Mouse (Mus musculus): ENCODE data around the gene Crtc3.

The Crtc3 gene

DNA sequence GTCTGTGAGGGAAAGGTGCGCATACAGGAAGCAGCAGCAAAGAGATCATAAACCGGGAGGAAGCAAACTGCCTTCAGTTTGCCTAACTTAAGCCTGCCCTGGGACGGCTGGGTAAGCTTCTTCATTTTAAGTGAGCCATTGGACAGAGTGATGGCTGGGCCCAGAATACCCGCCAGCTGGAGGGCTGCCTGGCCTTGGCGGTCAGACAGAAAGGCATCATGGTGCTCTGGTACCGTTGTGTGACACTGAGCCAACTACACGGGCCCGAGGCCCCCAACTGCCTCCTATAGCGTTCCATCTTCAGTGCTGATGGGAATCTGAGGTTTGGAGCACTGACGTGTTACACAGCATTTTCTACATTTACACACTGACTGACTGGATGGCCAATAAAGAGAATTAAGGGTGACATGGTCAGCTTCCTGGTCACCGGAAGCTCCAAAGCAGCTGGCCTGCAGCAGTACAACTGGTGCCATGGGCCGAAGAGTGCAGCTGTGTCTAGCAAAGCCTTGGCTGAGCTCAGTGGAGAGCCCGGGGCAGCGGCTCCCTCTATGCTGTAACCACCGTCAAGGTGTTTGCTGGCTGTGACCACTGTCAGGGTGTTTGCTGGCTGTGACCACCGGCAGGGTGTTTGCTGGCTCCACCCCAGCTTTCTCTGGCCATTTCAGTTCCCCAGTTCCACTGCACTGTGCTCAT is 99.5 kb downstream of the Crtc3 start:
- no peak for DNase-seq

- no peak for DNase-seq
These were observed 101.0 kb downstream of the Crtc3 start for GRCm38 (mm10) chr7:80587684-80588083.

DNA sequence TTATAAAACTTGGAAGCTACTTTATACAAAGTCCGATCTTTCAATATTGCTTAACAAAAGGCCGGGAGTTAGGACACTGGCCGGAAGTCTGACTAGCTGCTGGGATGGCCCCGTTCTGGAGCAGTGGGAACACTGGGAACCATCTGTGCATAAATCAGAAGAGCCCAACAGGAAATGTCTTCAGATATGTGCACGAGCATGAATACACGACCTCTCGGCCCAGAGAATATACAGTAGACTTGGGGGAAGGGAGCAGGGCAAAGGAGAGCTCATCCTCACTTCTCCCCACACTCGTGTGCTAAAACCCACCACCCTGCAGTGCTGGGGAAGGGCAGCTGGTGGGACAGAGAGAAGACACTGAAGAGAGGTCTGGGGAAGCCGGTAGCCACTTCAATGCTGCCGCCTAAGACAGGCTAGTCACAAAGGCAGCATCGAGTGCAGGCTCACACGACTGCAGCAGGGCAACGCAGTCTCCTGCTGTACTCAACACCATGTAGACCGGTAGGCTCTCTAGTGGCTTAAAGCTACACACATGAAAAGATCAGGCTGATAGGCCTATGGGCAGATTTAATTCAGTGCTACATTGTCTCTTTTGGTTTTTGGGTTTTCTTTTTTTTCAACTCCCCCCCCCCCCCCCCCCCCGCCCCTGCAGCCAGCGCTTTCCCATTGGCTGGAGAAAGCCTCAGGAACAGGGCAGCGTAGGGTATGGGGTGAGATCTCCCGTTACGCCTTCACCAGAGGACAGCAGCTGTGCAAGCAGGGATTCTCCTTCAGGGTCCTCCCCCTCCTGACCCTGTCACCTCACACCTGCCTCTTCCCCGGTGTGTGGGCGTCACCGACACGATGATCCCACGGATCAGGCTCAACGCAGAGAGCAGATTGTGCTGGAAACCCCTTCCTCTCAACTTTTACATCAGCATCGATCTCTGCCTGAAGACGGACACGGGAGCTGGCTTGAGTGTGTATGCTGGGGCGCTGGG is 101.7 kb downstream of the Crtc3 start:
- no peak for DNase-seq

DNA sequence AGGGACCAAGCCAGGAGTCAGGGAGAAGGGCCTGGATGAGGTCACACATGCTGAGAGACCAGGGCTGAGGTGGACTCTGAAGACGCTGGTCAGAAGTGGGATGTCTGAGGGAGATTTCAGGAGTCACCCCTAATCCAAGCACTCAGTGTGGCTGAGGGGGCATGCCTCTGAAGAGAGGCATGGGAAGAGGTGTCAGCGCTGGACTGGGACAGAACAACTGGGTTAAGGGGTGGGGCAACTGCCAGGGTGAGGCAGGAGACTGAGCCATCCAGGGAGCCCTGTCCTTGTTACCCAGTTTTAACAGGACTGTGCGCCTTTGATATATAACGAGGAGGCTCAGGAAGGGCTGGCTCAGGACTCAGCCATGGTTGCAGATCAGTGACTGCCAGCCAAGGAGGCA is 102.5 kb downstream of the Crtc3 start:
- DNase-seq = no peak

DNA sequence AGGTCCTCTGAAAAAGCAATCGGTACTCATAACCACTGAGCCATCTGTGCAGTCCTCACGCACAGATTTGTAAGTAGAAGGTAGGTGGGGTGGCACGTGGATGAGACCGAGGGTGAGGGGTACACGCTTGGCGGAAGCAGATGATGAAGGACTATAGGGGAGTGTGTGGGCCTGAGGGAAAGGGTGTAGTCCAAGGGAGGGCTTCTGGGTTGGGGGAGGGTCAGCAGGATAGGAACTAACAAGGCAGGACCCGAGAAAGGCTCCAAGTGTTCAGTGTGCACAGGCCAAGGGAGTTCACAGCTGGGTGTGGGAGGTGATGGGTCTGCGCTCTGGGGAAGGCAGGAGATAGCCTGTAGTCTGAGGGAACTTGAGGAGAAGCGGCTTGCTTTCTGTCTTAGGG is 103.3 kb downstream of the Crtc3 start:
- DNase-seq = no peak

- DNase-seq = peak; percentile 24 to 50
These were observed 104.7 kb downstream of the Crtc3 start for GRCm38 (mm10) chr7:80583981-80584380.

DNA sequence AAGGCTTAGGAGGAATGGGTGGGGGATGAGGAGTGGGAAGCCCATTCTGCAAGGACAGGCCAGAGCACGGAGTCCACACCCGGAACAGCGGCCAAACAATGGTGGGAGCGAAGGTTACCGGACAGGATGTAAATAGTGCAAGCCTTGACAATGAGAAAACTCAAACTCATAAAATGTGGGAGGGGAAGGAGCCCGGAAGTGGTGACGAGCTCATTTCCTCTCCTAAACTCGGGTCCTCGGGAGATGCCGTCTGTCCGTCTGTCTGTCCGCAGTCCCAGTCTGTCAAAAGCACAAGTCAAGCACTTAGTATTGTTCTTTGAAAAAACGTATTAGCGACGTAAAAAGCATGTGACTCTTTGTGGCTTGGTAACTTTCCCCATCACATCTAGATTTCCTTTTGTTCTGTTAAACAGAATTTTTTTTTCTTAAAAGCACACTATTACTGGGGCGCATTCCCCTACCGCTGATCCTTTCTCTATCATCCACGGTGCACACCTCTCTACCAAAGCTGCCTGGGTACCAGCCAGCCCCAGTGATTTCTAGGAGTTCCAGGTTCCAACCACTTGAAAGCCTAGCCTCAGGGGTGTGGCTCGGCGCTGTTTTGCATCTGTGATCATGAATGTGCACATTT is 105.7 kb downstream of the Crtc3 start:
- DNase-seq = peak; percentile 21 to 46

- DNase-seq = peak; percentile 41 to 54
These were observed 108.3 kb downstream of the Crtc3 start for GRCm38 (mm10) chr7:80580368-80580767.

- no peak for DNase-seq
These were observed 111.2 kb downstream of the Crtc3 start for GRCm38 (mm10) chr7:80577417-80577980.

GRCm38 (mm10) chr7:80576626-80577025 is 112.1 kb downstream of the Crtc3 start:
- DNase-seq = peak in 1 of 2 experiments; percentile 25

- peak in 1 of 2 experiments; percentile 23 for DNase-seq
These were observed 112.9 kb downstream of the Crtc3 start for GRCm38 (mm10) chr7:80575750-80576149.

DNA sequence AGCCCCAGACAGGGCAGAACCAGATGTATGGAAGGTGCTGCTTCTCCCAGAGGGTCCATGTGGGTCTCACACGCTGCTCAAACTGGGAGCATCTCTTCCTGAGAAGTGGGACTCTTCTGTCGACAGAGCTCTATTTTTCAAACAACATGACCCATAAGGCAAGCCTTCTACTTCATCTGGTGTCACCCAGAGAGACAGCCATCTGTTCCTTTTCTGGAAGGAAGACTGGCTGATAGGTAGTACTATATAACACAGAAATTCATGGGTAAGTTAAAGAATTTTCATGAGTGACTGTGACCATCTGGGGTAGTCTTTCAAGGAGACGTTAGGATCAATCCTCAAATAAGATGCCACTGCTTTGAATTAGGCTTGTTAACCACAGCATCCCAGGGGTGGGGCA is 115.6 kb downstream of the Crtc3 start:
- no peak for DNase-seq

DNA sequence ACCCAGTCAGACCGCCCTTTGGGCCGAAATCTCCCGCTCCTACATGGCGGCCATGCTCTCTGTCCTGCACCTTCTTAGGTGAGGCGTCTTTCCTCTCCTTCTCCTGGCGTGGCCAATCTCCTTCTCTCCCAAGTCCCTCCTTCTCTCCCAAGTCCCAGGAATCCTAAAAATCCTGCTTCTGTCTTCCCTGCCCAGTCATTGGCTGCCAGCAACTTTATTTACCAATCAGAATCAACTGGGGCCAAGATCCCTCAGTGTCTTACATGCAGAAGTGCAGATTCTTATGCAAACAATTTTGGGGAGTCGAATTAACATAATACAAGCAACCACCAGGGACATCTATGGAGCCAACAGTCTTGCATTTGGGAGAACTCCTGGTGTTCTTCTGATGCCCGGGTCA is 120.7 kb downstream of the Crtc3 start:
- DNase-seq = no peak

- DNase-seq = no peak
These were observed 126.7 kb downstream of the Crtc3 start for GRCm38 (mm10) chr7:80561931-80562330.

GRCm38 (mm10) chr7:80561271-80561670 is 127.4 kb downstream of the Crtc3 start:
- no peak for DNase-seq

DNA sequence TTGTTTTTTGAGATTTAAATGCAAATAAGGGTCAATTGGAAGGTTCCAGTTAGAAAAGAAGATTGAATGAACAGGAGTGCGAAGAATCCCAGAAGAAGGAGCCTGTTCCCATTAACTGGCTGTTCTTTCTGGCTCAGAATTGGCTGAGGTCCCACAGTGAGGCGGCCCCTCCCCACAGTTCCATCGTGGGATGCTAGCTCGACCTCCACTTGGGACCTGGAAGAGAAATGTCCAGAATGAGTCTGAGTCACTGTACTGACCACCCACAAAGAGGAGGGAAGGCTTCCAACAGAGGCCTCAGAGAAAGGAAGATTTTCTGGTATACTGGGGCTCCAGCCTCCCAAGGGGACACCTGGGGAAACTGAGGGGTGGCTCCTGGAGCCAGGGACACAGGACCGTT is 130.1 kb downstream of the Crtc3 start:
- no peak for DNase-seq

GRCm38 (mm10) chr7:80558101-80558500 is 130.6 kb downstream of the Crtc3 start:
- DNase-seq = no peak

GRCm38 (mm10) chr7:80557161-80557560 is 131.5 kb downstream of the Crtc3 start:
- DNase-seq = no peak

- DNase-seq = no peak
These were observed 132.5 kb downstream of the Crtc3 start for GRCm38 (mm10) chr7:80556166-80556565.

- DNase-seq = no peak
These were observed 133.5 kb downstream of the Crtc3 start for GRCm38 (mm10) chr7:80555146-80555545.

DNA sequence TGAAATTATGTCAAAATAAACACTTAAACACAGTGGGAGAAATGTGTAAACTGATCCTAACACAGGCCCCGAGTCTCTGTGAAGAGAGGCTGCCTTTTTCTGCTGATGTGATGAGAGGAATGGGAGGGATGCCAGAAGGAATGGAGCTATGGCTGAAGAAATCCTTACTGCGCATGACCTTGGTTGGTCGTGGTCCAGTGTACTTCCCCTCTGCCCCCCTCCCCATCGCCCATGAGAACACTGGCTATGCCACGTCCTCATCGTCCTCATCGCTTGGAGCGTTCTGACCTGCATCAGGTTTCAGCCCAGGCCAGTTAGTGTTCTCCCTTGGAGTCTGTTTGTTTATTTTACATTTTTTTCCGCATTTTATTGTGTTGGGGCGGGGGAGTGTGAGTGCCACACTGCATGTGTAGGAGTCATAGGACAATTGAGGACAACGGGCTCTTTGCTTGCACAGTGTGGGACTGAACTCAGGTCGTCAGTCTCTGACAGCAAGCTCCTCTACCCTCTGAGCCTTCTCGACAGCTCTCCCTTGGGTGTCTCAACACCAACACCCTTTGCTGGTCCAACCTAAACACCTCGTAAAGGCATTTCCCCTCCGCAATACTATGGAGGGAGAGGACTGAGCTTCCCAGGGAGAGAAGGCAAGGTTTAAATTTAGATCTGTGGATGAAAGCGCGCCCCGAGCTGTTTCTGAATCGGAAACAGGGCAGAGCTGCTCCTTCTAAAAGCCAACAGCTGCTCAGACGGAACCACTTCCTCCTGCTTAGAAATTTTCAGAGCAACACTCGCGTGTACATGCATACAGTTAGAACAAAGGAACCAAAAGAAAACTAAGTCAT is 134.3 kb downstream of the Crtc3 start:
- DNase-seq = peak; percentile 24 to 45

Data from spleen, adult 18-20 months (tissue).